Mouse (Mus musculus) small intestine, adult 2 months (tissue): Measurements from ENCODE around the gene Gm20388.

Experiments
- CTCF ChIP-seq: fragments of 200-500 bp; IDR thresholded peaks from 2 replicates; pipeline ENCODE4 v1.5.1; 2012; ENCODE audit warnings: low read depth, mild to moderate bottlenecking, control low read depth, inconsistent platforms, low read length, moderate library complexity, mixed read lengths; ENCODE audit not compliant: insufficient replicate concordance, insufficient read length; ENCODE audit errors: extremely low read depth
- POLR2A ChIP-seq: fragments of 200-500 bp; IDR thresholded peaks from 2 replicates; pipeline ENCODE4 v1.6.1; 2012; ENCODE audit warnings: low read depth, mild to moderate bottlenecking, control low read depth, inconsistent platforms, low read length, moderate library complexity

GRCm38 (mm10) chr8:122764790-122765474, 2854.3 kb downstream of the Gm20388 start:
- TF ChIP-seq CTCF (no peak), POLR2A (no peak)
